Mouse (Mus musculus): Measurements from ENCODE around the gene Uhrf1bp1l.

DNA sequence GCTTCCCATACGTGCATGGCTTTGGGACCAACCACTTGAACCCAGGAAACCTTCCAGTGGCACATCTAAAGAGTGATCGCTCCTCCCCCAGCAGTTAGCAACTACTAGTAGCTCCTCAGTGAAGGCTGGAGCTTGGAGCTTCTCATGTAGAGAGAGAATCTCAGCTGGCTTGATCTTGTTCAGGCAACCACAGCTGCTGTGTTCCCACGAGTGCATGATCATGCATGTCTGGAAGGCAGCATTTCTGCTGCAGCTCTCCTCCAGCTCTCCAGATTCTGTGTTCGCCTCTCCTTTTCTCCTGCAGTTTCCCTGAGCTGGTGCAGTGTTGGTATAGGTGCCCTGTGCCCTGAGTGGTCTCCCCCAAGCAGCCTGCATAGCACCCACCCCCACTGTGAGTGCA, 87.5 kb downstream of the Uhrf1bp1l start:
- TF ChIP-seq GATA1 (IDR thresholded peaks at IDR 0.05; ENCODE audit: borderline replicate concordance, low read length), result no peak
- no peak for TF ChIP-seq FLI1 (IDR thresholded peaks at IDR 0.05; ENCODE audit: low read length)
